Mouse (Mus musculus) thymus, postnatal 0 days (tissue): ENCODE data around the gene Tuba1c. TPM values are rescaled to one million over a fixed set of nuclear protein-coding genes. Genes with fewer than 3 reads are reported as not detected.
"Not testable (repeated sequence)": the region's sequence is repeated elsewhere in the genome, so short reads cannot be mapped to it uniquely, and the experiment has no call there.

ENCODE experiments used
- DNase-seq: peaks from one replicate; pipeline ENCODE4 v3.0.0-alpha.2; 2015; ENCODE audit warnings: low spot score
- polyA plus RNA-seq: library from polyadenylated mRNA; unstranded; fragments of >200 nt; fragmentation: Nextera tagmentation; extraction: Ambion mirVana; gene quantifications from 2 replicates; pipeline ENCODE4 v1.2.1, GENCODE M21; 2015

Tuba1c gene
- polyA plus RNA-seq, 1 experiment from 2014 or later, result 156 TPM

- no peak for DNase-seq
These were observed 725 bp upstream of the Tuba1c start for GRCm38 (mm10) chr15:99028874-99029458.

- peak; percentile 28 for DNase-seq
These were observed 1.1 kb downstream of the Tuba1c start for GRCm38 (mm10) chr15:99030585-99031387.

GRCm38 (mm10) chr15:99031388-99031675 lies 1.6 kb downstream of the Tuba1c start:
- DNase-seq, result no peak

GRCm38 (mm10) chr15:99032041-99032725 lies 2.5 kb downstream of the Tuba1c start:
- DNase-seq, result no peak

GRCm38 (mm10) chr15:99032726-99033250 lies 3.1 kb downstream of the Tuba1c start:
- DNase-seq, result no peak

- DNase-seq, result no peak
These were observed 4.0 kb downstream of the Tuba1c start for GRCm38 (mm10) chr15:99033498-99034270.

- no peak for DNase-seq
These were observed 5.7 kb downstream of the Tuba1c start for GRCm38 (mm10) chr15:99035431-99035830.

GRCm38 (mm10) chr15:99036249-99036905 lies 6.7 kb downstream of the Tuba1c start:
- DNase-seq, result no peak

- no peak for DNase-seq
These were observed 8.3 kb downstream of the Tuba1c start for GRCm38 (mm10) chr15:99038025-99038424.

- DNase-seq, result no peak
These were observed 9.1 kb downstream of the Tuba1c start for GRCm38 (mm10) chr15:99038797-99039196.

GRCm38 (mm10) chr15:99039306-99039705 lies 9.6 kb downstream of the Tuba1c start:
- DNase-seq, result no peak

- peak; percentile 24 for DNase-seq
These were observed 10.6 kb downstream of the Tuba1c start for GRCm38 (mm10) chr15:99039996-99040919.

GRCm38 (mm10) chr15:99040920-99041856 lies 11.5 kb downstream of the Tuba1c start:
- DNase-seq, result no peak

GRCm38 (mm10) chr15:99042334-99042733 lies 12.6 kb downstream of the Tuba1c start:
- no peak for DNase-seq

- no peak for DNase-seq
These were observed 15.2 kb downstream of the Tuba1c start for GRCm38 (mm10) chr15:99044854-99045253.

GRCm38 (mm10) chr15:99045734-99046133 lies 16.0 kb downstream of the Tuba1c start:
- not testable (repeated sequence) for DNase-seq

GRCm38 (mm10) chr15:99049473-99050253 lies 20.0 kb downstream of the Tuba1c start:
- DNase-seq, result peak; percentile 80

GRCm38 (mm10) chr15:99053373-99053772 lies 23.7 kb downstream of the Tuba1c start:
- DNase-seq, result no peak
